Mouse (Mus musculus) T-helper 2 cell (primary cell): ENCODE measurements at regions not wholly inside any gene's neighbourhood (a gene's known extent, or its start where the extent isn't known, plus 50 kb on each side); places are given as distances from the start of the nearest gene placed in this dataset.

Experiments
- in situ Hi-C: fragments of 300-600 bp; cut with MboI, MseI; formaldehyde crosslinking; loops from one replicate; pipeline ENCODE4 v1.15.1; 2025; ENCODE audit warnings: high pct_unique_total_duplicates

GRCm38 (mm10) chr19:21214253-21214652 is 57.8 kb upstream of the Zfand5 start:
- in situ Hi-C loops = no loop called here

DNA sequence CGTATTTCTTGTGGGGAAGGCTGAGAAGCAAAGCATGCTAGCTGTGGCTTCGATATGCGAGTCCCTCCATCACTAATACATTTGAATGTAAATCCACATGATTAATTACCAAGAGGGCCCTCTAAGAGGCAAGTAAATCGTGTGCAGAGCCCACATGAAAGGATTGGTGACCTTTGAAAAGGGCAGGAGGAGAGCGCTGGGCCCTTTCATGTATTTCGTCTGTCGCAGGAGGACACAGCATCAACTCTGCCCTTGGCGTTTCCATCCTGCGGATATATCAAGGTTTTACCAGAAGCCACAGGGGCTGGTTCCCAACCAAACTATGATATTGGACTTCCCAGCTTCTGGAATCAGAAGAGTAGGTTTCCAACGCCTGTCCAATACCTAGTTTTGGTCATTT is 78.6 kb upstream of the Zfand5 start:
- in situ Hi-C loops = no loop called here

DNA sequence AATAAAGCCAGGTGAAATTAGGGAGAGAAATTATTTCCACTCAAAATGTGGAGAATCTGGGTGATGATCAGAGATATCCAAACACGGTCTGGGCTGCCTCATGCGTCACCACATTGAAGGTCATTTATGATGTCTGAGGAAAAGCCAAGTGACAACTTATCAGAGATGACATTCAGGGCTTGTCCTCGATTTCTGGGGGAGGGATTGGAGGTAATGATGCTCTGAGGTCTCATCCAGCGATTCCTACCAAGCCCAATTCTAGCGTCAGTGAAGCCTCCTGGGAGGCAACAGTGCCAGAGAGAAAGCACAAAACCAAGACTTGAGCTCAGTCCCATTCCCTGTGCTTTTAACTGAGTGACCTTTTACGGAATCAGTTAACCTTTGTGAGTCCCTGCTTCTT is 79.5 kb upstream of the Zfand5 start:
- in situ Hi-C loops = no loop called here

GRCm38 (mm10) chr19:21189216-21189615 is 82.9 kb upstream of the Zfand5 start:
- in situ Hi-C loops = no loop called here

GRCm38 (mm10) chr19:21186656-21187055 is 85.4 kb upstream of the Zfand5 start:
- in situ Hi-C loops = no loop called here

DNA sequence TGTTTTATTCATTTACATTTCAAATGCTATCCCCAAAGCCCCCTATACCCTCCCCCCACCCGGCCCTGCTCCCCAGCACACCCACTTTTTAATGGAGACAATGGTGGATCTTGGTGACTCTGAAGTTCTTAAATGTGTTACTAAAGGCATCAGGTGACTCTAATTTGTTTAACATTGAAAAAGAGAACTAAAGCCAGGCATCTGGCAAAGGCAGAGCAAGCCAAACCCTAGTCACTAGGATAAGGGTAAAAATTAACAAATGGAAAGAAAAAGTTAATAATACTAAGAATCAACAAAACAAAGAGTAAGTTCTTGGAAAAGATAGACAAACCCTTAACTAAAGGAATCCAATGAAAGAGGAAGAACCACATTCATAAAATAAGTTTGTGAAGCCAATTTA is 86.1 kb upstream of the Zfand5 start:
- in situ Hi-C loops = no loop called here

- in situ Hi-C loops = no loop called here
These were observed 89.0 kb upstream of the Zfand5 start for GRCm38 (mm10) chr19:21183028-21183427.

GRCm38 (mm10) chr19:21179886-21180285 is 92.2 kb upstream of the Zfand5 start:
- in situ Hi-C loops = no loop called here

- in situ Hi-C loops = no loop called here
These were observed 96.6 kb upstream of the Zfand5 start for GRCm38 (mm10) chr19:21175426-21175831.

GRCm38 (mm10) chr19:21174636-21175035 is 97.4 kb upstream of the Zfand5 start:
- in situ Hi-C loops = no loop called here

DNA sequence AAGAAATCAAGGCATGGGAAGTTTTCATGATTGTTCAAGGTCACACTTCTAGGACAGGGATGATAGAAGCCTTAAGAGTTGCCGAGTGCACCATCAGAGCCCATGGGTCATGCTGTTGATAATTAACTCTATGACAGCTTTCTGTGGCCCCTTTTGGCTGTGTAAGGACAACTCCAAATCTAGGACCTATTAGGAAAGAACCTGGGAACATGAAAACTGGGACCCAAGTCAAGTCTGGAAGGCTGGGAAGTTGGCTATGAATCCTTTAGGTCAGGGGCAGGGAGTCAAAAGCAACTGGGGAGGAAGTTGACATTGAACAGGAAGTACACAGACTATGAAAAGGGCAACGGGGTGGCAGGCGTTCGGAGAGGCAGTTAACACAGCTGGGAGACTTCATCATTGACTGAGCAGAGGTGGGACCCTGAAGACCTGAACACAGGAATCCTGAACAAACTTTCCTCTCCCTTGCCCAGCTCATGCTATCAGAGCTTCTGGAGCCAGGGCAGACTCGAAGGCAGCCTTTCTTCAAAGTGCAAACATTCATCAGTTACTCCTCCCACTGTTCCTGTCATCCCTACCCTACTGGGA is 98.1 kb upstream of the Zfand5 start:
- in situ Hi-C loops = no loop called here

DNA sequence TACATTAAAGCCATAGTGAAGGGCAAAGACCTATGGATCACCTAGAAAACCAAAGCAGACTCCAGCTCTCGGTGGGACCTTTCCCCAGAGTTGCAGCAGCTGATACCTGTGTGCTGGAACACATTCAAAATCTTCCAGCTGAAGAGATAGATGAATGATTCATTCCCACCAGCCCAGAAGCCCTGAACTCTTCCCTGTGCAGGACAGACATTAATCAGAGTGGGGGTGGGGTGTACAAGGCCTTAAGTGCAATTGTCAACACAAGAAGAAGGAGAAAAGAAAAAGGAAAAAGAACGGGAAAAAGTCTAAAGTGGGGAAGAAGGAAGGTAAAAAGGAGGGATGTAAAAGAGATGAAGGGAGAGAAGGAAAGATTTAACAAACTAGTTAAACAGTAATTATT is 100.9 kb upstream of the Zfand5 start:
- in situ Hi-C loops = no loop called here

DNA sequence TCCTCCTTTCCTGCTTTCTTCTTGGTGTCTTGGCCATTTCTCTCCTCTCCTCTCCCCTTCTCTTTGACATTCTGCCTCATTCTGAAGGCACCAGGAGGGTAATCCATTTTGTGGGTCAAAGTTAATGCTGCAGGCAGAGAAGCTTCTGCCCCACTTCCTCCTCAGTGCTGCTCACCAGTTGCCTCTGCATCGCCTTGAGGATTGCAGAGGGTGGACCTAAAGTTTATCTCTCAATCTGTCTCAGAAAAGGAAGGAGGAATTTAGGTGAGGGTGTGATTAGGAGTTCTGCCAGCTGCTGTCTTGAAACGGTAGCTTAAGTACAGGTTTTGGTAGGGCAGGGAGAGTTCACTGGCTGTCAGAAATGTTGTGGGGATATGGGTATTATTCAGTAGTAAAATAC is 101.3 kb upstream of the Zfand5 start:
- in situ Hi-C loops = no loop called here

DNA sequence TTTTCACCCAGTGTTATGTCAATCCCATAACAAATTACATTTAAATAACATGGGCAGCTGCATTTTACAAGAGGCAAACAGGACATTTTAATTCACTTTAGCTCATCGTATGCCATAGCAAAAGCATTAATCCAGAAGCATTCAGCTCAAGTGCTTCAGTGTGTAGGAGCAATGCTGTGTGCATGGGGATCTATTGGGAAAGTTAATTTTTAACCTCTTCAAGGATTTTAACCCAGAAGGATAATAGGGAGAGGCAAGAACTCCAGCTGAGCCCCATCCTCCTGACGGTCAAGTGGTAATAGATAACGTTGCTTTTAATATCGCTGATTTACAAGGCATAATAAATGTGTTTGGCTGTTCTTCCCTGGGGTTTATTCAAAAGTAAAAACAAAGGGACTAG is 105.1 kb upstream of the Zfand5 start:
- in situ Hi-C loops = no loop called here

DNA sequence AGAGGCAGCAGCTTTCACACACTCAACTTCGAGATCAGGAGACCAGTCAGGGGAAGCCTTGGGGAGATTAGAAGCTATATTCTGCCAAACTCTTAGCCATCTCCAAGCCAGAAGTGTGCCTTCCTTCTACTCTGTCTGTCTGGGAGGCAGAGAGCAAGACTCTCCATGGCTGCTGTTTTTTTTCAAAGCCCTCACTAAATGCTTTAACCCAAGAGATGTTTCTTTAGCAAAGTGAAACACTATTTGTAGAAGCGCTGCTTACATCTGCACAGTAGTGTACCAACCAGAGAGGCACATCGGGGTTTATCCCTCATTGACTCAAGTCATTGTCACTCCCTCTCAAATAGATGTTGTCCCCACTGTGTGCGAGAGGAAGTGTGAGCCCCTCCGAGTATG is 105.6 kb upstream of the Zfand5 start:
- in situ Hi-C loops = no loop called here

- in situ Hi-C loops = no loop called here
These were observed 106.2 kb upstream of the Zfand5 start for GRCm38 (mm10) chr19:21165763-21166464.

- in situ Hi-C loops = no loop called here
These were observed 108.1 kb upstream of the Zfand5 start for GRCm38 (mm10) chr19:21163978-21164377.

DNA sequence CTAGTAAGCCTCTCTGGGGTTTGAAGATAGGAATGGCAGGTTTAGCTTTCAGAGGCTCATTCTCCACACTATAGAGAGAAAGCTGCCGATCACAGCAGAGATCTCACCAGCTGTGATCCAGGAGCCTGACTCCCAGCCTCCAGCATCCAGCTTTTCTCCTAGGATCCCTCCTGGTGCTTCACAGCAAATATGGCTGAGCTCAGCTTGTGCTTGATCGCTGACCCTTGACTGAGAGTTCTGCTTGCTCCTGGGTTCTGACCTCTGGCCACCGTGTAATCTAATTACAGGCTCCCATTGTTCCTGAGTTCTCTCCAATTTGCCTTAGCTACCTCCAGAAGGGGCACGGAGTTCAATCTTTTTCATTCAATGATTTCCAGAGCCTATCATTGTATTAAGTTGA is 111.1 kb upstream of the Zfand5 start:
- in situ Hi-C loops = no loop called here

DNA sequence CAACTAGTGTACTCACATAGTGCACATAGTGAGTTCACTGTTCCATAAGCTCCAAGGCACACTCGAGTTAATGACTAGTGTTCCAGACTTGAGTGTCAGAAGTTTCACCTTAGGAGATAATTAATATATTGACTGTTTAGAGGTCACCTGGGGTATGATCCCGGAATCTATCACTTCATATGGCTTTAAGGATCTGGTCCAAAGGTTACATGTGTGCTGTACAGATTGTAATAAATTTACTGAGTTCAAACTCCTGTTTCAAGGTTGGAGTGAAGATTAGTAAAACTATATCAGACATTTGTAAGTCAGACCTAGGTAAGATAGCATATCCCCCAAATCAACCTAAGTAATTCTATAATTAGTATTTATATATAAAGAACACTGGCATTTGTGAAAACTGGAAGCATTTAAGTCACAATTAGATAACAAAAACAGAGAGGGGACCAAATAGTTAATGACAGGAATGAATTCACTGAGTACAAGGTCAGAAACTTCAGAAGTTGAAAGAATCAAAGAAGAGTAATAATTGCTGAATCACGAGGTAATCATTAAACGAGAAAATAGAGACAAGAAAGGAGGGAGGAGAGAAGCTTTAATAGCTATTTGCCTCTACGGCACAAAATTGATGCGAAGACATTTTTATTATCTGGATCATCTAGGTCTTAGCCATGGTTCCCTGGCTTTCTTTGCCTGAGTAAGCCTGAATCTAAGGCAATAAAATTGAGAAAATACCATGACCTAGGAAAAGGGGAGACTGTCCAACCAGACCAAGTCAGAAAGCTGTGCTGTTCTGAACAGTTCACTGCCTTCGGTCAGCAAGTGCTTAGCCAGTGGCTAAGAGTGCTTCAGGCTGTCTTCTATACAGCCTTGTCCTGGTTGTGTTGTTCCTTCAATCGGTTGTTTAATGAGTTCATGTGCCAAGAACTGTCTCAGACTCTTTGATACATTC is 112.6 kb upstream of the Zfand5 start:
- in situ Hi-C loops = no loop called here

- in situ Hi-C loops = no loop called here
These were observed 117.9 kb upstream of the Zfand5 start for GRCm38 (mm10) chr19:21154162-21154561.

DNA sequence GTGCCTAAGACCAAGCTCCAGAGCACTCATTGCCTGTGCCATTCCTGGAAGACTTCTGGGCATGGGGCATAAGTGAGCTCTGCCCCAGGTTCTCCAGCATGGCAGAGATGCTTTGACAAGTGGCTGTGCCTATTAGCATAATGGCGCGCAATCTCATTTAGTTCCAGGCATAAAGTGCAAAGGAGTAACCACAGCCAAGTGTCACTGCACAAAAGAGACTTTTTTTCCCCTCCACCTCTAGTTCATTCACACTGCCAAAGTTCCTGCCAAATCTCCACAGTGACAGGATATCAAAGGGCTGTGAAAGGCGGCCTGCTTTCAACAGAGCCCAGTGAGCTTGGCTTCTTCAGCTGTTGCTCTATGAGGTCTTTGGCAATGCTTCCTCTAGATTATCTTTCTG is 120.1 kb upstream of the Zfand5 start:
- in situ Hi-C loops = no loop called here

- in situ Hi-C loops = no loop called here
These were observed 121.2 kb upstream of the Zfand5 start for GRCm38 (mm10) chr19:21150849-21151248.

DNA sequence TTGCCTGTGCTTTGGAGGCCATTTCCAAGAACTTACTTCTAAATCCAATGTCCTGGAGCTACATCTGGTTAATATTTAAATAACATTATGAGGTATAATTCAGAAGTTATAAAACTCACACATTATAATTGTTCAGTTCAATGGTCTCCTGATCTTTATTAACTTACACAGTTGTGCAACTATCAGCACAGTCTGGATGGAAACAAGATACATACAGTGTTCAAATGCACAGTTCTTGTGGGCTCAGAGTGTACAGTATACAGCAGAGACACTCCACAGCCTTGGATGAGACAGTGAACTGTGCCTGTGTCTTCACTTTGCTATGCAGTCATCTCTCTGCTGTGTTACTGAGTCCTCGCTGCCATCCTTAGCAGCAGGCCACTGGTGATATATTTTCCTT is 121.8 kb upstream of the Zfand5 start:
- in situ Hi-C loops = no loop called here
